Mouse (Mus musculus) monocyte, adult 2 months (primary cell): ENCODE measurements around the gene Syngr2.
A peak's percentile ranks its signal among the peaks of the same experiment; 100 is the strongest.
"Not testable (repeated sequence)": the region's sequence is repeated elsewhere in the genome, so short reads cannot be mapped to it uniquely, and the experiment has no call there.

Experiments used
- DNase-seq, 2 experiments: peaks; one replicate each; pipeline ENCODE4 v3.0.0; 2022; ENCODE audit warnings: low spot score in 2 of 2, low read depth in 1 of 2

Gene Syngr2

GRCm38 (mm10) chr11:117780582-117781111 is 28.8 kb upstream of the Syngr2 start:
- DNase-seq = peak; percentile 93 to 98

- peak in 1 of 2 experiments; percentile 81 for DNase-seq
Observed at GRCm38 (mm10) chr11:117781199-117781821, 28.2 kb upstream of the Syngr2 start.

- DNase-seq = peak in 1 of 2 experiments; percentile 54
Observed at GRCm38 (mm10) chr11:117781993-117782704, 27.3 kb upstream of the Syngr2 start, which contains the start of the genes Tmc8 and Tmc6. TSS of gene Tmc8 (plus strand) at chr11:117782076. TSS of gene Tmc6 (minus strand) at chr11:117782198.

GRCm38 (mm10) chr11:117782705-117783034 is 26.8 kb upstream of the Syngr2 start:
- no peak for DNase-seq

GRCm38 (mm10) chr11:117783089-117783488 is 26.4 kb upstream of the Syngr2 start:
- DNase-seq = no peak

GRCm38 (mm10) chr11:117783683-117784309 is 25.7 kb upstream of the Syngr2 start:
- DNase-seq = no peak

GRCm38 (mm10) chr11:117786294-117786693 is 23.2 kb upstream of the Syngr2 start:
- no peak for DNase-seq

GRCm38 (mm10) chr11:117788481-117788880 is 21.0 kb upstream of the Syngr2 start:
- DNase-seq = not testable (repeated sequence)

GRCm38 (mm10) chr11:117790286-117790685 is 19.2 kb upstream of the Syngr2 start:
- DNase-seq = peak in 1 of 2 experiments; percentile 60

GRCm38 (mm10) chr11:117790703-117791440 is 18.6 kb upstream of the Syngr2 start:
- no peak for DNase-seq

- DNase-seq = no peak
Observed at GRCm38 (mm10) chr11:117791441-117791761, 18.1 kb upstream of the Syngr2 start.

- DNase-seq = peak in 1 of 2 experiments; percentile 65
Observed at GRCm38 (mm10) chr11:117792281-117792888, 17.1 kb upstream of the Syngr2 start.

GRCm38 (mm10) chr11:117794035-117794551 is 15.4 kb upstream of the Syngr2 start:
- DNase-seq = no peak

- DNase-seq = no peak
Observed at GRCm38 (mm10) chr11:117796954-117797353, 12.5 kb upstream of the Syngr2 start.

- DNase-seq = no peak
Observed at GRCm38 (mm10) chr11:117797511-117798159, 11.8 kb upstream of the Syngr2 start, which contains the start of gene 6030468B19Rik. TSS of gene 6030468B19Rik (plus strand) at chr11:117797660.

GRCm38 (mm10) chr11:117798160-117798541 is 11.3 kb upstream of the Syngr2 start:
- DNase-seq = no peak

GRCm38 (mm10) chr11:117799174-117799573 is 10.3 kb upstream of the Syngr2 start:
- DNase-seq = no peak

GRCm38 (mm10) chr11:117800038-117800437 is 9.4 kb upstream of the Syngr2 start:
- no peak for DNase-seq

GRCm38 (mm10) chr11:117801650-117802049 is 7.8 kb upstream of the Syngr2 start:
- DNase-seq = no peak

GRCm38 (mm10) chr11:117803166-117803688 is 6.2 kb upstream of the Syngr2 start:
- no peak for DNase-seq
